Mouse (Mus musculus): ENCODE measurements around the gene Eif4a1.

- TF ChIP-seq GATA1 (IDR thresholded peaks at IDR 0.05; ENCODE audit: low read length), result no peak
- no peak for TF ChIP-seq TAL1 (IDR thresholded peaks at IDR 0.05; ENCODE audit: low read length)
Measured at GRCm38 (mm10) chr11:69679144-69679543, 6.9 kb upstream of the Eif4a1 start.
